Mouse (Mus musculus): ENCODE data around the gene Ptprd.

DNA sequence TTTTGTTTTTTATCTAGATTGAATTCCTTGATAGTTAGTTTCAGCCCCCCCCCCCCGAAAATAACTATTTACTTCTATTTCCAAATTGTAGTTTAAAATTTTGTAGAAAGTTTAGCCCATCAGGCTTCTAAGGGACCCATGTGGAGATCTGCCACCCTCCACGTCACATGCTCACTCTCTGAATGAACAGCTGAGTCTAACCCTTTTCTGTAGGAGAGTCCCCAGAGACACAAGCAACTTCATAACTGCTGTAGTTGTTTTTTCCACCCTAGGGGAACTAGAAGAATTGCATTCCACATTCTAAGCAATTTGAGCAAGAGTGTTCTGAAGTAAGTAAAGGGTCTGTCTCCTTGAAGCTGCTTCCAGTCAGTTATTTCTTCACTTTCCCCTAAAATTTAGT lies 1989.2 kb downstream of the Ptprd start:
- TF ChIP-seq CTCF (IDR thresholded peaks at IDR 0.05): no peak
- TF ChIP-seq EP300 (IDR thresholded peaks at IDR 0.05): no peak

Data from lung, postnatal 0 days (tissue).